Mouse (Mus musculus) testis, adult 2 months (tissue): ENCODE data around the gene Naaladl2.

Experiments
- CTCF ChIP-seq: fragments of 200-500 bp; IDR thresholded peaks from 2 replicates; pipeline ENCODE4 v1.5.1; 2012; ENCODE audit warnings: low read depth, mild to moderate bottlenecking, inconsistent platforms, low read length, moderate library complexity; ENCODE audit not compliant: control insufficient read depth, insufficient read depth, insufficient replicate concordance
- POLR2A ChIP-seq: fragments of 200-500 bp; IDR thresholded peaks from 2 replicates; pipeline ENCODE4 v1.6.1; 2012; ENCODE audit warnings: low read depth, mild to moderate bottlenecking, inconsistent platforms, low read length, moderate library complexity; ENCODE audit not compliant: control insufficient read depth

DNA sequence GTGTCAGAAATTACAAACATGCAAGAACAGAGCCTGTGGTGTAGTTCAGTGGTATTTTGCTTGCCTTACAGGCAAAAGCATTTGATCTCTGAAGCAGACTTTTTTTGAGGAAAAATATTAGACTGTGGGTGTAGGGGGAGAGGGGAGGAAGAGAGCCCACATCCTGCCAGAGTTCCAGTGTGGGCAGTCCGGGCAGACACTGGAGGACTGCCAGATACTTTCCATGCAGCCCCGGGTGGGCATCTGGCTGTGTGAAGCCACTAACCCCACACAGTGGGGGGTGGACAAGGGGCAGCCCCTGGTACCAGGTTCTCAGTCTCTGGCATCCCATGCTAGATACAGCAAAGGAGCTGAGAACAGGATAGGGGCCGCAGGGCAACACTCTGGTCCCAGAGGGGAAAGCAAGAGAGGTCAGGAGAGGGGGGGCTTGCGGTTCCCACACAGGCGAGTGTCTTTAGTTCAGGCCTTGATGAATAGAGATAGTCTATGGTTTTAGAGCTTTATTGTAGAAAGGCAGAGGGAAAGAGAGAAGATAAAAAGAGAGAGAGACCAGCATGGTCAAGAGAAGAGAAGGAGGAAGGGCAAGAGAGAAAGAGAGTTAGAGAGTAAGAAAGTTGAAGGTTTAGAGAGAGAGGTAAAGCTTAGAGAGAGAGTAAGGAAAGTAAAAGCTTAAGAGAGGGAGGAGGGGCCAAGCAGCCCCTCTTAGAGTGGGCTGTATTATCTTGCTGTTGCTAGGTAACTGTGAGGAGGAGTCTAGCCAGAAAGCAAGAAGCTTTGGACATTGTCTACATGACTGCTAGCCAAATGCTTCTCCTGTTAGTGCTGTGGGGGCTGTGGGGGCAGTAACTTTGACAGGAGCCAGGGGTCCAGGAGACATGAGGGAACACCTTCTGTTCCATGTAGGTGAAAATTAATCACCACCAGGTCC lies 18.9 kb downstream of the Naaladl2 start:
- TF ChIP-seq POLR2A, result no peak
- no peak for TF ChIP-seq CTCF
